Mouse (Mus musculus): Measurements from ENCODE around the gene Prelid3b.

Gene Prelid3b

GRCm38 (mm10) chr2:174472818-174473549 is at the start of gene Prelid3b:
Prelid3b (minus strand) TSS chr2:174473081.
- DNase-seq (ENCODE audit: low read depth), result peak; percentile 99

- DNase-seq (ENCODE audit: low read depth), result no peak
Measured at GRCm38 (mm10) chr2:174522134-174522533, 49.3 kb upstream of the Prelid3b start.

- DNase-seq (ENCODE audit: low read depth), result no peak
Measured at GRCm38 (mm10) chr2:174517141-174518079, 44.5 kb upstream of the Prelid3b start.

- DNase-seq (ENCODE audit: low read depth), result peak; percentile 10
Measured at GRCm38 (mm10) chr2:174514887-174515286, 42.0 kb upstream of the Prelid3b start.

- no peak for DNase-seq (ENCODE audit: low read depth)
Measured at GRCm38 (mm10) chr2:174513827-174514226, 40.9 kb upstream of the Prelid3b start.

GRCm38 (mm10) chr2:174509825-174510224 is 36.9 kb upstream of the Prelid3b start:
- DNase-seq (ENCODE audit: low read depth), result no peak

DNA sequence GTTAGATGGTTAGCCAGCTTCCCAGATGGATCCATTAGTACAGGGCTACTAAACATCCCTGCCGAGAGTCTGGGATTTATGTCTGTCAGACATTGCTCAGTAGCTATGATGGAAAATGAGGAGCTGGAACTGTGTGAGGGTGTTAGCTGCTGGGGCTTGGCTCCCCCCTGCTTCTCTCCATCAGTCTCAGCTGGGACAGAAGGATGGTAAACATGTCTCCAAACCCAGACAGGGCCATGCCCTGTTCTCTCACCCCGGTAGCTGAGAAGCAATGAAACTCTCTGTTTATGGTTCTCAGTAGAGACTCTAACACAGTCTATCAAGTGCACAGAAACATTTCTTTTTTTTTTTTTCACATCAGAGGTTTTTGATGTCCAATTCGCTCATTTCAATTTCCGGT is 35.1 kb upstream of the Prelid3b start:
- no peak for DNase-seq (ENCODE audit: low read depth)

DNA sequence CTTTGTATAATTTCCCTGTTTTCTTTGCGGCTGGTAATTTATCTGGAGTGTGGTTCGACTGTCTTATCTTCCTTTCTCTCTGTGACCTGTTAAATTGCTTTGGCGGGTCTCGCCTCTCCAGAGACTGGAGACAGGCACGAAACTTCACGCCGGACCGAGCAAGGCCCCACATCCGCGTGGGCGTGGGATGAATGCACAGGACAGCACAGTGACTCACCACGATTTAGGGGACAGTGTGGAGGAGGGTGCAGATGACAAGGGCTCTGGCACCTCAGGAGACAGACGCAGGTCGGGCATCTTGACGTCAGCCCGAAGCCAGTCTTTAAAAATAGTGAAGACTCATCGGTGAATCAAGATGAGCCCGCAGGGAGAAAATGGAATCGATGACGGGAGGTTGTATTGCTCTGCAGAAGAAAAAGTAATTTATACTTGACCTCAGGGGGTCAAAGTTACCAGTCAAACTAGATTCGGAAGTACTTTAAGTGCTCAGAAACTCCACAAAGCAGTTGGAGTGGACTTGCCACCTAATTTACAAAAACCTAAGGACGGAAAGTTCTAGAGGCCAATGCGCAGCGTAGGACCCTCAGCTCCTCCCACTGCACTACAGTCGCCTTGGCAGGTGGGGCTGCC is 30.1 kb upstream of the Prelid3b start:
- no peak for DNase-seq (ENCODE audit: low read depth)

GRCm38 (mm10) chr2:174502321-174502720 is 29.4 kb upstream of the Prelid3b start:
- DNase-seq (ENCODE audit: low read depth), result no peak

- DNase-seq (ENCODE audit: low read depth), result no peak
Measured at GRCm38 (mm10) chr2:174501517-174501916, 28.6 kb upstream of the Prelid3b start.

DNA sequence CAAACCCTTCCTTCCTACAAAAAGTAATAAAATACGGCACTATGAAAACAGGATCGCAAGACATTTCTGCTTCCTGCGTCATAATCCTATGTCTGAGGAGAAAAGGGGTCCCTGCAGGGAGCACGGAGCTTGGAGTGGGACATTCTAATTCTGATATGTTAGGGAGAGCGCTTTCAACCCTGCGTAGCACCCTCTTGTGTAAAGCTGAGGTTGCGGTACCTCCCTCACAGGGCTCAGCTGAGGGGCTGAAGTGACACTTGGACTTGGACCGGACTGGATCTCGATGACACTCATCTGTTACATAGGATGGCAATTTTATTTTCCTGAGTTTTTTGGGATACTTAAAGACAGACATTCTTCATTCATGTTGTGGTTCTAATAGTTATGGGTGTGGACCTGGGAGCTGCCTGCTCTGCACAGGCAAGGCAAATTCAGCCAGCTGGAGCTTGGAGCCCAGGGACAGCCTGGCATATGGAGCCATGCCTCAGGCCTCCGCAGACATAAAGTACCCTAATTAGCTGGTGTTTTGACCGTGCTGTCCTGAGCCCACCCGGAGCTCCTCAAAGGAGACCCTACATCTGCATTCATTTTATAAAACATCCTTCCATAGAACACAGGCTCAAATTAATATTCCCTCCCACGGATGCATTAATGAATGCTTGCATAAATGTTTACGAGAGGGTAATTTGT is 28.1 kb upstream of the Prelid3b start:
- no peak for DNase-seq (ENCODE audit: low read depth)

GRCm38 (mm10) chr2:174492858-174493257 is 20.0 kb upstream of the Prelid3b start:
- DNase-seq (ENCODE audit: low read depth), result no peak

DNA sequence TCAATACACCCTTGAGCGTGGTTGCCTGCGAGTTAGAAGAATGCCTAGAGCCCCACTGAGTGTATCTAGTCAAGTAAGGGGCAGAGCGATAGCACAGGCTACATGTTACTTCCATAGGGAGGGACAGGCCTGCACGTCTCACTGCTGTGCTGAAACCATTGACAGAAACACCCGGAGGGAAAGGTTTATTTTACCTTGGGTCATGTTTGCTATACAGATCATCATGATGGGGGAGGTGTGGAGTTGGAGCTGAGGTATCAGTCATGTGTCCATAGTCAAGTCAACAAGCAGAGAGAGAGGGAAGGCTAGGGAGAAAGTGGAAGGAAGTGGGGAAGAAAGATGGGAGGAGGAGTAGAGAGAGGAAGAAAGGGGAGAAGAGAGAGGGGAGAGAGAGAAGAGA is 14.1 kb upstream of the Prelid3b start:
- DNase-seq (ENCODE audit: low read depth), result no peak

GRCm38 (mm10) chr2:174478746-174479145 is 5.9 kb upstream of the Prelid3b start:
- DNase-seq (ENCODE audit: low read depth), result no peak

DNA sequence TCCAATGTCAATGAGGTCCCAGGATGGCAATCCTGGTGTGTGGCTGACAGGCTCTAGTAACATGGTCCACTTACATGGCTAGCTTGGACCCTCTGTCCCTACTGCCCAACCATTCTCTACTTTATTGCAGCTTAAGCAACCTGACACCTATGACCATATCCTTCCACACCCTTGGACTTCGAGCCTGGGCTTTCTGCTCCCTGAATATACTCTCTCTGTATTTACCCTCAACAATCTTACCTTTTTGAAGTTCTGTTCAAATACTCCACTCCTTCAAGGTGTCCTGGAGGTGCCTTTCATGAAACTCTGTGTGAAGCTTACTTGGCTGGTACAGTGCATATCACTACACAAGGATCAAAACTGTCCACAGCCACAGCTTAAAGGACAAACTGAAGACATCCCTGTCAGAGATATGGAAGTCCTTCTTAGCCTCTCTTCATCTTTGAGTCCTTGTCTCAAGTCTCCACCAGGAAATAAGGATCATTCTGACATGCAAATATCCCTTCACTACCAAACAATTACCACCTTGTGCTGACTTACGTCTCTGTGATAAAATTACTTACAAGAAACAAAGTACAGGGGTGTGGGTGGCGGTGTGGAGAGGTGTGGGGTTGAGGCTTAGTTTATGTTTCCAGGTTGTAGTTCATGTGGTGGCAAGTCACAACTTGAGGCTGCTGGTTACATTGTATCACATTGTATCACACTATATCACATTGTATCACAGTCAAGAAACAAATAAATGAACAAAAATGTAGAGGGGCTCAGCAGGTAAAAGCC is 4.8 kb upstream of the Prelid3b start:
- no peak for DNase-seq (ENCODE audit: low read depth)

GRCm38 (mm10) chr2:174473550-174473927 is 658 bp upstream of the Prelid3b start:
- DNase-seq (ENCODE audit: low read depth), result no peak

DNA sequence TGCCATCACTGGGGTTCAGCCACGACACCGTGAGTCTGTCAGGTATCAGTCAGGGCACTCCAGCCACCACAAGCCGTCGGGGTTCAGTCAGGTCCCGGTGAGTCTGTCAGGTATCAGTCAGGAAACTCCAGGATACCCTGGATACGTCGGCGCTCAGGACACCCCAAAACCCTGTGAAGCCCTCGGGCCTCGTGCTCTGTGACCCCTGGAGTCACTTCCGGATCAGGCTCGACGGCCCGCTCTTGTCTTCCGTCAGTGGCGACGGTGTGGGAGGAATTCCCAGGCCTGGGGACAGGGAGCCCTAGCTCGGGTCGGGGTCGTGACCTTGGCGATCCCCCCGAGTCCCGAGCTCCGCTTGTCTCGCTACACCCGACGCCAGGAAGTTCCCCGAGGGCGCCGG is 474 bp downstream of the Prelid3b start:
- DNase-seq (ENCODE audit: low read depth), result no peak

- no peak for DNase-seq (ENCODE audit: low read depth)
Measured at GRCm38 (mm10) chr2:174470786-174471405, 2.0 kb downstream of the Prelid3b start.

- DNase-seq (ENCODE audit: low read depth), result no peak
Measured at GRCm38 (mm10) chr2:174470333-174470732, 2.5 kb downstream of the Prelid3b start.

GRCm38 (mm10) chr2:174463789-174464523 is 8.9 kb downstream of the Prelid3b start, which contains the start of gene Atp5e:
Atp5e (minus strand) TSS chr2:174464105.
- peak; percentile 77 for DNase-seq (ENCODE audit: low read depth)

Data from c-Kit-positive CD71-negative TER-119-negative erythroid progenitor cells, embryonic 14.5 days (primary cell).